Mouse (Mus musculus): ENCODE results near the gene Gm17509.

Gm17509 gene

DNA sequence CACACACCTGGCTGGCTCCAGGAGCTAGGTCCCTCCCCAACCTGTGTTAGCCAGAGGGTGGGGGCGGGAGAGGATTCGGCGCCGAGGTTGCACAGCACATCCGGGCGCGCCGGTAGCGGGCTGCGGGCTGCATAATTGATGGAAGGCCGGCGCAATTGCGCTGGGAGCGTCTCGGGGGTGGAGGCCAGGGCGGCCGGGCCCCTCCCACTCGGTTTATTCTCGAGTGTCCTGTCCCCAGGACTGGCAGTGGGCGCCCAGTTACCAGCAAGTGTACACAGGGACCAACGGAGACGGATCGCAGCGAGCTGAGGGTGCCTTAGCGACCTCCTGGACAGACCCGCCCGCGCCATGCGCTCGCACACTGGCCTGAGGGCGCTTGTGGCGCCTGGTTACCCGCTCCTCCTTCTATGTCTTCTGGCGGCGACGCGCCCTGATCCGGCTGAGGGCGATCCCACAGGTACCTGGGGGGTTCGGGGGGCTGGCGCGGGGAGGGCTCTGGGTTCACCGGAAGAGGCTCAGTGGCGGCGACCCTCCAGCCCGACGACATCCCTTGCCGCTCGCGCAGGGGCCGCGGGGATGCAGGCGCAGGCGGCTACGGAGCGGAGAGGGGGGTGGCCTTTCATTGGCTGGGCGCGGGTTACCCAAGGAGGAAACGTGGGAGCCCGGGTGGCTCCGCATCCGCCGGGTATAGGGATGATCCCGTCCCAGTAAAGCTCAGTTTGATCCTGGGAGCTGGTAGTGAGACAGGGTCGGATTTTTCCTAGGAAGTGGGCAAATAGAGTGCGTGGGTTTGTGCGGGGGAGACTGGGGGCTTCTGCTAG lies at the start of gene Gm17509:
Gm17509 (minus strand) TSS at position 575 of the 821 bp plus-strand sequence.
- in situ Hi-C loops (cut with MboI, MseI): loop anchor here (25.0 kb wide), 1 partner anchor 1167 kb away; the partner anchor contains the start of genes B430218F22Rik and Mrps30

- in situ Hi-C loops (cut with MboI, MseI): no loop called here
These were observed 47.1 kb upstream of the Gm17509 start for GRCm38 (mm10) chr13:117267963-117268362.

GRCm38 (mm10) chr13:117266156-117266555 lies 45.3 kb upstream of the Gm17509 start:
- in situ Hi-C loops (cut with MboI, MseI): no loop called here

DNA sequence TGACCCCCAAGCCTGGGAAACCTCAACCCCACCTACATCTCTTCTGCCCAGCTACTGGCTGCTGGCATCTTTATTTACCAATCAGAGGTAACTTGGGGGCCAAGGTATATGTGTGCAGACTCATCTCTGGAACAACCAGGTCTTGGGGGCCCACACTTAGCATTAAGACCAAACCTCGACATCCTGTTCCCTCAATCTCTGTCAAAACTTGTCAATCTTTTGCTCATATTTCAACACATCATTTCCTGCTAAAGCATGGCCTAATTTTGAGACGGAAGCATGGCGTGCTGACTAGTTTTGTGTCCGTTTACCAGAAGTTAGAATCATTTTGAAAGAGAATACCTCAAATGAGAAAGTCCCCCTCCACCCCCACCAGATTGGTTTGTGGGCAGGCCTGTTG lies 39.8 kb upstream of the Gm17509 start:
- in situ Hi-C loops (cut with MboI, MseI): no loop called here

DNA sequence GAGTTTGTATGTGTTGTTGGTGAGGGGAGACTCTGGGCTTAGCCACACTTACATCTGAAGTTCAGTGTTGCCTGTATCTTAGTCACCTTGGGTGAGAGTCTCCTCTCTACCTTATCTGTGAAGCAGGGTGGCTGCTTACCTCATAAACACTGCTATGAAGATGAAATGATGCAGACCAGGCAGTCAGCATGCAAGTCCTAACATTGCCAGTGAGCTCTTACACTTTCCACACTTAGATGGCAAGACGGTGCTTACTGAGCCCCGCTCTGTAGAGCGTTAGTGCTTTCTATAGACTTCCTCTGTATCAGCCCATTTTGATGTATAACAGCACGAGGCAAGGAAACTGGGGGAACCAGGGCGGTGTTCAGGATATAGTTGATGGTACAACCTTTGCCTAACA lies 21.7 kb upstream of the Gm17509 start:
- in situ Hi-C loops (cut with MboI, MseI): no loop called here

GRCm38 (mm10) chr13:117242063-117242462 lies 21.2 kb upstream of the Gm17509 start:
- in situ Hi-C loops (cut with MboI, MseI): no loop called here

DNA sequence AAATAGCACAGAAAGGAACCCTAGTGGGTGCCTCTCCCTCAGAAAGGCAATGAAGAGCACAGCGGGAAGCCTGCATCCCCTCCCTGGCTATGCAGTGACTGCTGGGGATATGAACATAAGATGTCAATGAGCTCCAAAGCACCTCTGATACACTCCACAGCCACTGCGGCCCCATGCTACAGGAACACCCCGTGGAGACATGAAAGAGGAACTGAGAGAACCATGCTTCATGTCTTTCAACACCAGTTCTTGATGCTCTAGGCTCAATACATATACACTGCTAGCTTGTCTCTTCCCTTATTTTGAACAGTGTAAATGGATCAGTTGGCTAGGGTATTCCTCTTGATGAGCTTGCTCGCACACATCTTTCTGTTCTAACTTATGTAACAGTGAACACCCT lies 16.2 kb upstream of the Gm17509 start:
- in situ Hi-C loops (cut with MboI, MseI): no loop called here

- in situ Hi-C loops (cut with MboI, MseI): no loop called here
These were observed 14.8 kb upstream of the Gm17509 start for GRCm38 (mm10) chr13:117235530-117236212.

DNA sequence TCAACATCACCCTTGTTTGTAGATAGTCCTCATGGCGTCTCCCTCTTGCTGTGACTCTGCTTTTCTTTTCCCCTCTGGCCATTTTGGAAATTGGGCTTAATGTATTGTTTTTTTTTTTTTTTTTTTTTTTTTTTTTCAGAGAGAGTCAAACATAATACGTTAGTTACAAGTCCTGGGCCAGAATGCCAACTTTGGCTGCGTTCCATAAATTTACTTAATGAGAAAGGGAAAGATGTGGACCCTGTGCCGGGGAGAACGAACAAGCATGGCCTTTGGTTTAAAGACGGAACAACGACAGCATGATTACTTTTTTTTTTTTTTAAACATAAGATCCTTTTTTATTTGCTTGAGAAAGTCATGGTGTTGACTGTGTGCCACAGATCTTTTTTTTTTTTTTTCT lies 13.6 kb upstream of the Gm17509 start:
- in situ Hi-C loops (cut with MboI, MseI): no loop called here

DNA sequence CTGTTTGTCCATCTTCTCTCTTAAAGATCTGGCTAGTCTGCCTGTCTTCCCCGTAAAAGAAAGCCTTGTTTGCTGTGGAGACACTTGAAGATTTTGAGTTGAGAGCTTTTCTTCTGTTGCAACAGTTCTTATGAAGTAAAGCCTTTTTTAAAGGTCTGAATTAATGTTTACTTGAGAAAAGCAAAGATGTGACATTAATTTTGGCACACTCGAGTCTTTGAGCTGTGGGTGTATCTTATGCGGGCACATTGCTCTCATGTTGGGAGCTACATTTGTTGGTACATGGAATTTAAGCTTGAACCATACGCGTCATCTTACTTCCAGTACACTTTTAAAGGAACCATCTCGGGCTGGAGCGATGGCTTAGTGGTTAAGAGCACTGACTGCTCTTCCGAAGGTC lies 12.9 kb upstream of the Gm17509 start:
- in situ Hi-C loops (cut with MboI, MseI): no loop called here

- in situ Hi-C loops (cut with MboI, MseI): no loop called here
These were observed 9.7 kb upstream of the Gm17509 start for GRCm38 (mm10) chr13:117230371-117231110.

- in situ Hi-C loops (cut with MboI, MseI): no loop called here
These were observed 4.7 kb upstream of the Gm17509 start for GRCm38 (mm10) chr13:117225561-117225960.

DNA sequence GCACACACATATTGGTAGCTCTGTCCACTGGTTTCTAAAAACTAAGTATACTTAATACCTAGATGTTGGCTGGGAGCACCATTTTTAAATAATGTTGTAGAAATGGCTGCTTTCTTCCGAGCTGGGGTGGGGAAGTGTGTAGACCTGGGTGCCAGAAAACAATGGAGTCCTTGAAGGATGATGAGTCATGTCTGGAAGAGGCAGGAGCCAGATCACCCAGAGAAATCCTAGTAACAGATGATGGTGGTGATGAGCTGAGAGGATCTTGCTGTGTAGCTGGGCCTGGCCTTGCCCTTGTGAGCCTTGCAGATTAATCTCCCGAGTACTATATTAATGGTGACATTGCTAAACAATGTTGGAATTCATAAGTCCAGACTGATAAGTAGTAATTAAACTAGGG lies 4.0 kb upstream of the Gm17509 start:
- in situ Hi-C loops (cut with MboI, MseI): loop anchor here (25.0 kb wide), 1 partner anchor 1162 kb away; the partner anchor contains the start of genes B430218F22Rik and Mrps30

- in situ Hi-C loops (cut with MboI, MseI): loop anchor here (25.0 kb wide), 1 partner anchor 1164 kb away; the partner anchor contains the start of genes B430218F22Rik and Mrps30
These were observed 2.2 kb upstream of the Gm17509 start for GRCm38 (mm10) chr13:117223125-117223524.

GRCm38 (mm10) chr13:117219871-117220500 lies 889 bp downstream of the Gm17509 start:
- in situ Hi-C loops (cut with MboI, MseI): loop anchor here (25.0 kb wide), 1 partner anchor 1167 kb away; the partner anchor contains the start of genes B430218F22Rik and Mrps30

DNA sequence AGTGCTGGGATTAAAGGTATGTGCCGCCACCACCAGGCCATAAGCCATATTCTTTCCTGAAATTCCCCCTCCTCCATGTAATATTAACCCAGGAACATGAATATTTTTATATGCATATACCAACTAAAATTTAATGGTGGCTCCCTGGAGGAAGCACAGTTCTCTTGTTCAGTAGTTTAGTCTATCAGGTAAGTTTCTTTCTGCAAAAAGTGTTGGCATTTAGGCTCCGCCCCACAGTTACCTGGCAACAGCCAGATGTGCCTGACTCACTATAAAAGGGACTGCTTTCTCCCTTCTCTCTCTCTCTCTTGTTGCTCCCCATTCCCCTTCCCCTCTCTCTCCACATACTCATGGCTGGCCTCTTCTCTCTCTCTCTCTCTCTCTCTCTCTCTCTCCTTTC lies 2.8 kb downstream of the Gm17509 start:
- in situ Hi-C loops (cut with MboI, MseI): loop anchor here (25.0 kb wide), 1 partner anchor 1169 kb away; the partner anchor contains the start of genes B430218F22Rik and Mrps30

DNA sequence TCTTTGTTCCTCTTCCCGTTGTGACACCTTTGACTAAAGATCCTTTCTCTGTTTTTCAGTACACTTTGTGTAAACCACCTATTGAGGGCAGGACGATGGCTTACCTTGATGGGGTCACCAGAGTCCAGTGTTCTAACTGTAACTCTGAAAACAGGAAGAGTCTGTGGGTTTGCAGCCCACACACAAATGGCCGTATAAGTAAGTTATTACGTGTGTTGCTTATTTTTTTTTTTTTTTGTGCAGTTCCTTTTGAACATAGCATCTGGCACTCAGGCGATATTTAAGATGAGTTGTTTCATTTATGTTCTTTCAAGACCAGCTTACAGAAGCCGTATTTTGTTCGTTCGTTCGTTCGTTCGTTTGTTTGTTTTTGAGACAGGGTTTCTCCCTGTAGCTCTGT lies 3.3 kb downstream of the Gm17509 start:
- in situ Hi-C loops (cut with MboI, MseI): loop anchor here (25.0 kb wide), 1 partner anchor 1170 kb away; the partner anchor contains the start of genes B430218F22Rik and Mrps30

DNA sequence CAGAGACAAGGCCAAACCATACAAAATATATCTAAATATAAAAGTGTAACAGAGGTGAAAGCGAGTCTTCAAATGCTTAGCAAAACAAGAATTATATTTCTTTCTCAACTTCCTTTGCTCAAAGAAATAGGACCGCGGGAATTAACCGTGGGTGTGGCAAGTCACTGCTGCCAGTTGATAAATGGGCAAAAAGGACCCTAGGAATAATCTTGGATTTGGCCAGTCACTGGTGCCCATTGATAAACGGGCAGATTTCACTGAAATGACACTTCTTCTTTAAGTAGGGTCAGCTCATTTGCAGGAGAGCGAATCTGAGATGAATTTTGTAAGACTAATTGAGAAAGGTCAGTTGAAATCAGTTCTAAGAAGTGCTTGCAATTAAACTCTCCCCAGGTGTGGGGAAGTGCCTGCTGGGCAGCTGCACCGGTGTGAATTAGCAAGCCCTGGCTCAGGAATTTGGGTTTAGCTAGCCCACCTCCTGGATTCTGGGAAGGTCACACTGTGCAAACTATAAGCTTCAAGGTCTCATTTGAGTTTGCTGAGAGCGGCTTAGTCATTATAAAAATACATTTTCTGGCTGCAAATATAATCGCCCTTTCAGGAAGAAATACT lies 4.0 kb downstream of the Gm17509 start:
- in situ Hi-C loops (cut with MboI, MseI): loop anchor here (25.0 kb wide), 1 partner anchor 1170 kb away; the partner anchor contains the start of genes B430218F22Rik and Mrps30

DNA sequence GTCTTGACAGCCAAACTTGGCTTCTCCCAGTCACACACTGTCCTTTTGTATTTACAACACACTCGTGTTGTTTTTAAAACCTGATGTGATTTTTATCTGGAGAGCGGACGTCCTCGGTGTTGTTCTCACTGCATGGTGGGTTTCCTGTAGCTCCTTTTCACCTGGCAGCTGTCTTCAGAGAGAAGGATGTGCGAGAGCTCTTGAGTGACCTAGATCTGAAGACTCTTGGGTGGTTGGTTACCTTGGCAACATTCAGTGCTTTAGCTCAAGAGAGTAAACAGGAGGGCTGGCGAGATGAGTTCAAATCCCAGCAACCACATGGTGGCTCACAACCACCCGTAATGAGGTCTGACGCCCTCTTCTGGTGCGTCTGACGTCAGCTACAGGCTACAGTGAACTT lies 4.7 kb downstream of the Gm17509 start:
- in situ Hi-C loops (cut with MboI, MseI): loop anchor here (25.0 kb wide), 1 partner anchor 1171 kb away; the partner anchor contains the start of genes B430218F22Rik and Mrps30

DNA sequence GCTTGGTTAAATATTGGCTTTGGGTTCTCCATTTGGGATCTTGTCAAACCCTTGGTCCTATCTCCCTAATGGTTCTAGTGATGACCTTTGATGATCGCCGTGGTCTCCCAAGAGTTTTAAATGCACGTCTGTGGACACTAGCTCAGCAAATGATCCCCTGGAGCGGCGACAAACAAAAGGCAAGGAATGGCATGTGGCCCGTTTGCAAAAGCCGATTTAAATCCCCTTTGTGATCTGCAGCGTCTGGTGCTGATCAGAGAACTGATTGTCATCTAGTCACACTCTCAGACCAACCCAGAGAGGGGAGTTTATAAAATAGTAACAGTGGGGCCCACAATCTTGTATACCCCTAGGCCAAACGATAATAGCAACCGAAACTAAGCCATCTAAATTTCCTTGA lies 5.4 kb downstream of the Gm17509 start:
- in situ Hi-C loops (cut with MboI, MseI): loop anchor here (25.0 kb wide), 1 partner anchor 1172 kb away; the partner anchor contains the start of genes B430218F22Rik and Mrps30
